Mouse (Mus musculus) forebrain, embryonic 14.5 days (tissue): ENCODE measurements at regions not wholly inside any gene's neighbourhood (a gene's known extent, or its start where the extent isn't known, plus 50 kb on each side); places are given as distances from the start of the nearest gene placed in this dataset.
A peak's percentile ranks its signal among the peaks of the same experiment; 100 is the strongest.

Source experiments
- ATAC-seq: fragments of 200-750 bp; cut with Nextera tagmentation; 2 replicates; pipeline ENCODE4 v1.8.0; 2017; ENCODE audit warnings: mild to moderate bottlenecking, moderate library complexity
- DNase-seq: peaks from one replicate; pipeline ENCODE4 v3.0.0-alpha.2; 2015; ENCODE audit warnings: low spot score
- H3K27ac ChIP-seq: fragments of 300-500 bp; sonication (generic); 2 replicates; pipeline ENCODE4 v1.5.1; 2014; ENCODE audit warnings: low read depth, mild to moderate bottlenecking, control low read depth, low read length, moderate library complexity
- H3K27me3 ChIP-seq: fragments of 300-500 bp; sonication (generic); replicated peaks from 2 replicates; pipeline ENCODE4 v1.6.1; 2014; ENCODE audit warnings: low read length, control low read depth, mixed read lengths; ENCODE audit not compliant: control insufficient read depth, insufficient read depth
- H3K36me3 ChIP-seq: fragments of 300-500 bp; sonication (generic); 2 replicates; pipeline ENCODE4 v1.6.1; 2014; ENCODE audit warnings: low read length, control low read depth; ENCODE audit not compliant: control insufficient read depth, insufficient read depth
- H3K4me1 ChIP-seq: fragments of 300-500 bp; sonication (generic); 2 replicates; pipeline ENCODE4 v1.6.1; 2014; ENCODE audit warnings: antibody characterized with exemption, low read length, control low read depth; ENCODE audit not compliant: control insufficient read depth, insufficient read depth
- H3K4me2 ChIP-seq: fragments of 300-500 bp; sonication (generic); 2 replicates; pipeline ENCODE4 v1.6.1; 2014; ENCODE audit warnings: mild to moderate bottlenecking, control low read depth, low read length
- H3K4me3 ChIP-seq: fragments of 300-500 bp; sonication (generic); 2 replicates; pipeline ENCODE4 v1.5.1; 2014; ENCODE audit warnings: low read depth, low read length, control low read depth
- H3K9ac ChIP-seq: fragments of 300-500 bp; sonication (generic); 2 replicates; pipeline ENCODE4 v1.6.1; 2014; ENCODE audit warnings: mild to moderate bottlenecking, low read length, control low read depth, moderate library complexity
- H3K9me3 ChIP-seq: fragments of 300-500 bp; sonication (generic); replicated peaks from 2 replicates; pipeline ENCODE4 v1.6.1; 2016; ENCODE audit warnings: low read length, control low read depth, mixed read lengths; ENCODE audit not compliant: control insufficient read depth
- WGBS: fragments of 180-500 bp; shearing (Covaris S2); extraction: QIAGEN DNeasy Blood & Tissue Kit; methylation state at CpG from one replicate; pipeline ENCODE4 v1.1.7; 2014; 5-methylcytosine and 5-hydroxymethylcytosine counted together

DNA sequence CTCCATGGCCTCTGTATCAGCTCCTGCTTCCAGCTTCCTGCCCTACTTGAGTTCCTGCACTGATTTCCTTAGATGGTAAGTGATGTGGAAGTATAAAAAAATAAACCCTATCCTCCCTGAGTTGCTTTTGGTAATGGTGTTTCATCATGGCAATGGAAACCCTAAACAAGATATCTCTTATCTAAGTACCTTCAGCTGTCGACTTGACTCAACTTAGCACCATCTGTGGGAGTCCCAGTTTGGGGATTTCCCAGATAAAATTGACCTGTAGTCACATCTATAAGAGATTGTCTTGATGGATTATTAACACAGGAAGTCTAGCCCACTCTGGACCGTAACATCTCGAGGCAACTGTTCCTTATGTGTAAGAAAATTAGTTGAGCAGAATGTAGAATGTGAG, 570.2 kb upstream of the Gm10306 start:
- ATAC-seq (no peak), DNase-seq (no peak)
- WGBS, result 85% methylated on average over 3 of the region's 3 CpGs
- H3K4me3 ChIP-seq, result no peak overlapping the region
- no peaks in the 10 kb centered on the region for H3K36me3 ChIP-seq
- no peak overlapping the region for H3K27ac ChIP-seq
- no peaks in the 10 kb centered on the region for H3K9me3 ChIP-seq
- no peaks in the 10 kb centered on the region for H3K27me3 ChIP-seq
- H3K4me2 ChIP-seq, result no peak overlapping the region
- no peak overlapping the region for H3K9ac ChIP-seq
- H3K4me1 ChIP-seq, result no peaks in the 10 kb centered on the region

DNA sequence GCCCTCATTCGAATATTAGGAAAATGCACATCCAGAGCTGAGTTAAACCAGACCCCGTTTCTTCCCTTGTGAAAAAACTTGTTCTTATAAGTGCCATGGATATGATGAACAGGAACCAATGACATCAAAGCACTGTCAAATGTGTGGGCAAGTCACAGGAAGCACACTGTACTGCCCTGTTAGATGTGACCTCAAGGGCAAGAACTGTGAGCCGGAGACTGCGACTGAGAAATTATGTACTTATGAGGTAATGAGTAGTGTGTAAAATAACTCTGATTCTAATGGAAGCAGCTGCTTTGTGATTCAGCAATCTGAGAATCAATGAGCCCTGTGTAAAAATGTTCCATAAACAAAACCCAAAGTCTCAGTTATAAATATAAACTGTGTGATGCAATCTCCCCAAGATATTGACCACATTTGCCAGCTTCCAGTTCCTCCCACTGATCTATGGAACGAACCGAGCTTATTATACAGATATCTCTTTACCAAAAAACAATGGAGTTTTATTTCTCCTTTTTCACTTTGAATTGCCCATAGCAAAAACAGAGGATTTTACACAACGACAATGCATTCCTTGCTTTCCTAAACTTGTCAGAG, 566.0 kb upstream of the Gm10306 start:
- Histone ChIP-seq H3K4me1 (no peaks in the 10 kb centered on the region), H3K36me3 (no peaks in the 10 kb centered on the region), H3K27ac (no peak overlapping the region), H3K9me3 (no peaks in the 10 kb centered on the region), H3K4me3 (no peak overlapping the region), H3K4me2 (no peak overlapping the region), H3K27me3 (no peaks in the 10 kb centered on the region), H3K9ac (no peak overlapping the region)
- DNase-seq, result no peak
- 87% methylated on average over 7 of the region's 7 CpGs for WGBS
- ATAC-seq, result no peak

DNA sequence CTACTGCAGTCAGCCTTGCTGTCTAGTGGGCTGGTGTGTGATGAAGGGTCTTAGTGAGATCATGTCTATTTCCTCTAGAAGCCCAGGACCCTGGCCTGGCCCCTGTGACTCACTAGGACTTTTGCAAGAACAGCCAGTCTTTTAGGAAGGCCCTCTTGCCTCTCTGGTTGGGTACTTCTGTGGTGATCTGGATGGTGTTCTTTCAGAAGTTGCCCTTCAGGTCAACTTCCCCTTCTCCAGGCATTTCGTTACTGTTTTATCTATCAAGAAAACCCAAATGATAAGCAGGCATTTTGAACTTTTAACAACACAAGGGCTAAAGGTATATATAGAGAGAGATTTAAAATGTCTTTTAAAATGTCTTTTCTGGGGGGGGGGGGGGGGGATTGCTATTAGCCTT, 550.5 kb upstream of the Gm10306 start:
- no peak overlapping the region for H3K27ac ChIP-seq
- DNase-seq, result no peak
- no peak overlapping the region for H3K9ac ChIP-seq
- no peaks in the 10 kb centered on the region for H3K9me3 ChIP-seq
- no peak for ATAC-seq
- H3K4me1 ChIP-seq, result no peaks in the 10 kb centered on the region
- H3K4me2 ChIP-seq, result no peak overlapping the region
- H3K4me3 ChIP-seq, result no peak overlapping the region
- 81% methylated on average over 1 of the region's 1 CpGs for WGBS
- H3K36me3 ChIP-seq, result no peaks in the 10 kb centered on the region
- H3K27me3 ChIP-seq, result no peaks in the 10 kb centered on the region

DNA sequence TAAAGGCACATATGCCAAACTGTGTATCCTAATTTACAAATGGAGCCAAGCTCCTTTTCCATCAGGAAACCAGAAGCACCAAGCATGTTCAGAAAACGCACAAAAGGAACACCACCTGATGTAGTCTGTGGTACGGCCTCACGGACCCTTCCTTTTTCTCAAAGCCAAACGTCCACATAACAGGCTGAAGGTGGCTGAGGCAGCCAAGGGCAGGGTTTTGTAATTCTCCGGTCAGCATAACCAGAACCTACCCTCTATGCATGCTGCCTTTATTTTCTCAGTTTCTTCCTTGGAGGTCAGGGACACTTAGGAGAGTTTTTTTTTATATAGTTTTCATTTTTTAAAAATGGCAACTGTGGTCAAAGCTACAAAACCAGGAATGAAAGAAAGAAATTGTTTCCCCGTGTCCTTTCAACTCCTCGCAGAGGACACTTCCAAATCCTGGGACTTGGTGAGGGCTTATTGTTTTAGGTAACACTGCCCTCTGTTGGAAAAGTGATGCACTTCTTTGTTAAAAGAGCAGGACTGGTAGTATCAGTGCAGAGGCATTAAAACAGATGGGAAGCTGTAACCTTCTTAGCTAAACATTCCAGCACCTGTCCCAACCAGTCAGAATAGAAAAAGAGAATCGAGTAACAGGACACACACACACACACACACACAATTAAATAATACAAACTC, 549.1 kb upstream of the Gm10306 start:
- Histone ChIP-seq H3K9ac (no peak overlapping the region), H3K27ac (no peak overlapping the region), H3K4me1 (no peaks in the 10 kb centered on the region), H3K36me3 (no peaks in the 10 kb centered on the region), H3K4me2 (no peak overlapping the region), H3K27me3 (no peaks in the 10 kb centered on the region), H3K9me3 (no peaks in the 10 kb centered on the region), H3K4me3 (no peak overlapping the region)
- 39% methylated on average over 8 of the region's 8 CpGs for WGBS
- DNase-seq (peak; percentile 88), ATAC-seq (peak; percentile 93)

DNA sequence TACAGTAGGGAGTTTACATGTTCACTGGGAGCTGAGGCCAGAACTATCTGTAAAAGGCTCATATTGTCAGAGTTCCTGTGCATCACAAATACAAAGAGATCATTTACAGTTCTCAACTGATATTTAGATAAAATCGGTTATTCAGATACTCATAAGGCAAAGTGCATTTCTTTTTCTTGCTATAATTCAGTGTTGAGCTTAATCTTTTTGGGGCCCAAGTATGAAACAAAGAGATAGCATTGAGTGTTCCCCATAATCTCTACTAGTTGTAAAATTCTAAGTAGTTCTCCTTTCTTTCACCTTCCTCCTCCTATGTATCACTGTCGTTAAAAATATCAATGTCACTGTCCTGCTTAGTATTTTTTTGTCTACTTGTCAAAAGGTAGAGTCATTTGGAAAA, 540.6 kb upstream of the Gm10306 start:
- no peak for ATAC-seq
- Histone ChIP-seq H3K9ac (no peak overlapping the region), H3K27me3 (no peaks in the 10 kb centered on the region), H3K4me1 (no peaks in the 10 kb centered on the region), H3K4me2 (no peak overlapping the region), H3K27ac (no peak overlapping the region), H3K9me3 (no peaks in the 10 kb centered on the region), H3K36me3 (no peaks in the 10 kb centered on the region), H3K4me3 (no peak overlapping the region)
- no peak for DNase-seq
- 89% methylated on average over 2 of the region's 2 CpGs for WGBS

DNA sequence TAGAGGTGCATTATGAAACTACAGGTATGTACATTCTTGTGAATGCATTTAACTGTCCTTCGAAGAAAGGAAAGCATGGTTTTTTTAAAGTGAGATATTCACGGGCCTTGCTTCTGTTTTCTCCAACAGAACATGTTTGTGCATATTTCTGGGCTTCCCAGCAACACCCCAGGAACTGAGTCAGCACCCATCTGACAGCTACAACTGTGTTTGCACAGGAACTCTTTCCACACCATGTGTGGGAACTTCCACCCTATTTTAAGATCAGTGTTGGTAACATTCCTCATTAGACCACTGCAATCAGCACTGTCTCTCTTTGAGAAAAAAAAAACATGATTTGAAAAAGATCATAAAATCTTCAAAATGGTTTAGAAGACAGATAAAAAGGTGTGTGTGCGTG, 538.6 kb upstream of the Gm10306 start:
- DNase-seq, result no peak

DNA sequence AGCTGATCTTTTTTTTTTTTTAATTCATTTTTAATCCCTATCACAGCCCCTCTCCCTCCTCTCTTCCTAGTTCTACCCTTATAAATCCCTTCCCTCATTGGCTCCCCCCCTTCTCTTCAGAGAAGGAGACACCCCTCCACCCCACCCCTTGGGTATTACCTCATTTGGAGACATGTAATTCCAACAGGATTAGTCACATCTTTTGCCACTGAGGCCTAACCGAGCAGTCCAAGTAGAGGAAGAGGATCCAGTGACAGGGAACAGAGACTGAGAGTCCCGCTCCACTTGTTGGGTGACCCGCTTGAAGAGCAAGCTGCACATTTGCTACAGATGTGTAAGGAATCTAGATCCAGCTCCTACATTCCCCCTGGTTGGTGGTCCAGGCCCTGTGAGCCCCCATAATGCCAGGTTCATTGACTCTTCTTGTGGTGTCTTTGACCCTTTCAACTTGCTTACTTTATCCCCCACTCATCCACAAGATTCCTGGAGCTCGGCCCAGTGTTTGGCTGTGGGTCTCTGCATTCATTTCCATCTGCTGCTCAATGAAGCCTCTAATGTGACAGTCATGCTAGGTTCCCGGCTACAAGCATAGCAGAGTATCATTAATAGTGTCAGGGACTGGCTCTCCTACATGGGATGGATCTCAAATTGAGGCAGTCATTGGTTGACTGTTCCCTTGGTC, 506.6 kb upstream of the Gm10306 start:
- DNase-seq (no peak), ATAC-seq (no peak)
- no peaks in the 10 kb centered on the region for H3K27me3 ChIP-seq
- no peak overlapping the region for H3K4me3 ChIP-seq
- H3K36me3 ChIP-seq, result no peaks in the 10 kb centered on the region
- no peak overlapping the region for H3K9ac ChIP-seq
- WGBS, result 74% methylated on average over 5 of the region's 5 CpGs
- H3K4me2 ChIP-seq, result no peak overlapping the region
- H3K9me3 ChIP-seq, result no peaks in the 10 kb centered on the region
- H3K4me1 ChIP-seq, result no peaks in the 10 kb centered on the region
- no peak overlapping the region for H3K27ac ChIP-seq

More for the DNA sequence above, 538.6 kb upstream of the Gm10306 start:
- 92% methylated on average over 3 of the region's 3 CpGs for WGBS
- ATAC-seq, result no peak
- Histone ChIP-seq H3K36me3 (no peaks in the 10 kb centered on the region), H3K4me1 (no peaks in the 10 kb centered on the region), H3K27me3 (no peaks in the 10 kb centered on the region), H3K4me2 (no peak overlapping the region), H3K4me3 (no peak overlapping the region), H3K27ac (no peak overlapping the region), H3K9me3 (no peaks in the 10 kb centered on the region), H3K9ac (no peak overlapping the region)

DNA sequence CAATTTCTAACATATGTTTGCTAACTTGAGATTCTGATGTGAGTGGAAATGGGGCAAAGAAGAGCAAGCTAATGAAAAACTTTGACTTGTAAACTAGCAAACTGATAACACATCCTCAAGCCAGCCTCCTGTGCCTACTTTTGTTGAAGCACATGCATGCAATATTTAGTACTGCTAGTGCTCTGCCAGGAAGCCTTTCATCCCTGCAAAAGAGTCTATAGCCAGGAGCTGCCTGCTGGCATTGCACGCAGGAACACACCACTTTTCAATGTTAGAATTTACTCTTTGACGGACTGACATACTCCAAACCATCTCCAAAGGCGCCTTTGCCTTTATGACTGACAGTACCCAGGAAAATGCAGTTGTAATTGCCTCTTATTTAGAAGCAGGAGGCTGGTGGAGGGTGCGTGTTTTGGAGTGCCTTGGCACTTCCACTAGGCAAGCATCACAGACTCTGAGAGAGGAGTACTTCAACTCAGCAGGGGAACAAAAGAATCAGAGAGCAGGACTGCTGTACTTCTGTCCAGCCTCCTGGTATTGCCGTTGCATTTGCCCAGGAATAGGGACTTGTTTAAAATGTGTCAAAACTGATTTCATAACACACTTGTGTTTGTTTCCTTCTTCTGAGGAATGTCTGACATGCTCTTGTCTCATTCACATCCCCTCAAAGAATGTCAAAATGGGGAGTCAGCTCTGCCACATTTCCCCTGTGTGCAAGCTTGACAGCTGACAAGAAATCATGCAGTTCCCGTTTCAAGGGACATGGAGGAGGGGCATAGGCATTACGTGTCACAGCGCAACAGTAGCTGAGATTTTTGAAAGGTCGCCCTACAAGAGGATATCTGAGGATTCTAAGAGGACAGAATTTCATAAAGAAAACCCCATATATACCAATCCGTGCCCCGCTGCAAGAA, 503.8 kb upstream of the Gm10306 start:
- no peaks in the 10 kb centered on the region for H3K9me3 ChIP-seq
- 76% methylated on average over 11 of the region's 11 CpGs for WGBS
- peak; percentile 8 for DNase-seq

More for the DNA sequence above, 503.8 kb upstream of the Gm10306 start:
- no peak for ATAC-seq
- H3K4me3 ChIP-seq, result no peak overlapping the region
- no peak overlapping the region for H3K9ac ChIP-seq
- H3K27me3 ChIP-seq, result no peaks in the 10 kb centered on the region
- no peak overlapping the region for H3K4me2 ChIP-seq
- no peaks in the 10 kb centered on the region for H3K4me1 ChIP-seq
- H3K27ac ChIP-seq, result no peak overlapping the region
- no peaks in the 10 kb centered on the region for H3K36me3 ChIP-seq
